Mouse (Mus musculus): Measurements from ENCODE around the gene Dppa2.

GRCm38 (mm10) chr16:48320781-48321180, 17.1 kb downstream of the Dppa2 start:
- no peak for TF ChIP-seq POLR2A (IDR thresholded peaks at IDR 0.05; ENCODE audit: low read depth, low read length)
- no peak for TF ChIP-seq CTCF (IDR thresholded peaks at IDR 0.05; ENCODE audit: borderline replicate concordance, insufficient read depth, low read length)
